Mouse (Mus musculus) heart, postnatal 4 days (tissue): ENCODE measurements around the gene Elovl6. TPM values are rescaled to one million over a fixed set of nuclear protein-coding genes. Genes with fewer than 3 reads are reported as not detected.
A peak's percentile ranks its signal among the peaks of the same experiment; 100 is the strongest.

ENCODE experiments used
- DNase-seq: peaks from one replicate; pipeline ENCODE4 v3.0.0; 2021
- total RNA-seq, 2 experiments: library from RNA; stranded (reverse); gene quantifications; 2 replicates each; pipeline ENCODE4 v1.2.3; 2021

Elovl6 gene
- total RNA-seq, 2 experiments from 2014 or later, result 3.7 TPM

GRCm38 (mm10) chr3:129566876-129567275, 34.7 kb downstream of the Elovl6 start:
- DNase-seq, result no peak

DNA sequence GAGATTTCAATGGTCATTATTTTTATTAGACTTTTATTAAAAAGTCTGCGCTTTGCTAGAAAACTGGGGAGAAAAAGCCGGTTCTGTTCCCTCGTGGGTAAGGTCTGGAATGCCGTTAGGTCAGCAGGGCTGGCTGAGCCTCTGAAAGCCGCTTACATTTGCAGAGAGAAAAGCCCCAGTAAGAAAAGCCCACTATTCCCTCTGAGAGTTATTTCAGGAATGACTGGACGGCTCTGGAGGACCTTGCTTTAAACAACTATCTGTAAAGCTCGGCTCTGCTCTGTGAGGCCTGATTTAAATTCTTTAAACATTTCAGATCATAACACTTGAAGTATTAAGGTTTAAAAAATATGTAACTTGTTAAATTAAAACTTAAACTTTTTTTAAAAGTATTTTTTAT, 36.4 kb downstream of the Elovl6 start:
- DNase-seq, result no peak

DNA sequence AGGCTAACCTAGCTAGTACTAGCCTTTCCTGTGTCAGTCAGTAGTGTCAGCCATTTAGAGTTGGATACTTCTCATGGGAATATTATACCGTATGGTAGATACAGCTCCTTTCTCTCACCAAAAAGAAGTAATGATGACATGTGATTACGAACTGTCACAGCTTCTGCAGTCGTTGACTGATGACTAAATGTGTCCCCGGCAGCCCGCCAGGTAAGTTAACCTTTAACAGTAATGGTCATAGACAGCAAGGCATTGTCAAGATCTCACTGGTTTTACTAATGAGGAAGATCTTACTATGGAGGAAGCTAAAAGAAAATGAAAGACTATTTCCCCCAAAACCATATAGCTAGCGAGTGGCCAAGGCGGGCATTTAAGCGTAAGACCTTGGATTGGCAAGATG, 38.8 kb downstream of the Elovl6 start:
- DNase-seq, result no peak

- DNase-seq, result no peak
Observed at GRCm38 (mm10) chr3:129571642-129572041, 39.5 kb downstream of the Elovl6 start.

DNA sequence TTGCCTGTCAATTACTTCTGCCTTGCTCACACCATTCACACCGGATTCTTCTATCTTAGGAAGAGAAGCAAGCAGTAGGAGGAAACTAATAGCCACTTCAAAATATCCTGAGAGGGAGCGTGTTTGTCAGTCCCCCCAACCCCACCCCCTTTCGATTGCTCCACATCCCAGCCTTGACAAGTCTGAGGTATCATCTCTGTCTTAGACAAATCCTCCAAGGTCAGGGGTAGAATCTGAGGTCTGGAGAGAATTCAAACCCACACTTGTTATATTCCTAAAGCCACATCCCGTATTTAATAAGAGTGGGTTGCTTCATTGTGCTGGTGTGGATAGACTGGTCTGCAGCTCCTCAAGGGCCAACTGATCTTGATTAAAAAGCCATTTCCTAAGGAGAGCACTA, 40.8 kb downstream of the Elovl6 start:
- no peak for DNase-seq

GRCm38 (mm10) chr3:129573609-129574008, 41.5 kb downstream of the Elovl6 start:
- DNase-seq, result no peak

DNA sequence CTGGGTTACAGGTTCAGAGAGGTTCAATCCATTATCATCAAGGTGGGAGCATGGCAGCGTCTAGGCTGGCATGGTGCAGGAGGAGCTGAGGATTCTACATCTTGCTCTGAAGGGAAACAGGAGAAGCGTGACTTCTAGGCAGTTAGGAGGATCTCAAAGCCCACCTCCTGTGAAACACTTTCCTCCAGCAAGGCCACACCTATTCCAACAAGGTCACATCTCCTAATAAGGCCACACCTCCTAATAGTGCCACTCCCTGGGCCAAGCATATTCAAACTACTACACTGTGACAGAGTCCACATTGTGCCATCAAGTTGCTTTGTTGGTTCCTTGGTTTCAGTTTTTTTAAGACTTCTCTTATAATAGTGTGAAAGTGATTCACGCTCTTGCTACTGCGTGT, 42.9 kb downstream of the Elovl6 start:
- no peak for DNase-seq

DNA sequence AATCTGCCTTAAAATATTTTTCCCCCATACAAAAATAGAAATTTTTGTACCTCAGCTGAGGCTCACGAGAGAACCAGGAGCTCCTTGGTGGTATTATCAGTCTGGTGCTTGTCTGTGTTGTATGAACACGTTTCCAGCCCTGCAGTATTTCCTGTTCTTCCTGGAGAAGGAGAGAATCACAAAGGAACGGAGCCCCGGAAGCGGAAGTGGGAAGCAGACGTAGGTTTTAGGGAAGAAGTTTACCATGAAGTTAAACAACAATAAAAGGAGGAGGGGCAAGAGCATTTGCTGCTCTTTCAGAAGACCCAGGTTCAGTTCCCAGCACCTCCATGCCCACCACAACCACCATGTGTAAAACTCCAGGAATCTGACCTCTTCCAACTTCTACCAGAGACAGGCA, 44.4 kb downstream of the Elovl6 start:
- no peak for DNase-seq

GRCm38 (mm10) chr3:129578741-129579475, 46.8 kb downstream of the Elovl6 start:
- no peak for DNase-seq

DNA sequence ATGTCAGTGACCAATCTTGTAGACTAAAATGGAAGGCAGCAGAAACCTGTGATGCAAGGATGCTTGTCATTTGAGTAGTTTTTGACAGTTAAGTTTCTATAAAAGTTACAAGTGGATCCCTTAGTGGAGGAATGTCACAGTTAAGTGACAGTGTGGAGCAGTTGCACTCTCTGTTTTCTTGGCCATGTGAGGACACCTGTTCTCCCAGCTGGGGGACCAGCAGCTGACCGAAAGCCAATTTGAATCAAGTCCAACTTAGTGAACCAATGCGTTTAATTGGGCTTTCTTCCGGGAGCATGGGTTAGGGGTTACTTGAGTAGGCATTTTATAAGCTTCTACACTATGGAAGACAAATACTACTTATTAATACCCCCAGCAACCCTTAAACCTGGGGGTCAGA, 48.9 kb downstream of the Elovl6 start:
- DNase-seq, result no peak

- no peak for DNase-seq
Observed at GRCm38 (mm10) chr3:129582449-129582848, 50.3 kb downstream of the Elovl6 start.

DNA sequence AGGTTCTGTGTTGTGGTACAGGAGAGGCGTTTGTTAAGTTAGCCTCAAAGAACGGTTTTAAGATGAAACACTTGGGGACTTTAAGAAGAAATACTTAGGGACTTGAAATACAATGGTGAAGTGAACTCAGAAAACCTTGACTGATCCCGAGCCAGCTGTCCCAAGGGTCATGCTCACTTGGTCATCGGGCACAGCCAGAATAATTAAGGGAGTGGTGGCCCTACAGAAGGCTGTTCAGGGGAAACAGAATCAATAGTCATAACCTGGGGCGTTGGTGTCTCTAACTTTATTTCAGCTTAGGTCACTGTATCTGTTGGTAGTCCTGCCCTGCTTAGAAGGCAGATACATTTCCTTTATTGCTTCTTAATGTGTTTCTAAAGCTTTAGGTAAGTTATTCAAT, 51.1 kb downstream of the Elovl6 start:
- DNase-seq, result no peak

DNA sequence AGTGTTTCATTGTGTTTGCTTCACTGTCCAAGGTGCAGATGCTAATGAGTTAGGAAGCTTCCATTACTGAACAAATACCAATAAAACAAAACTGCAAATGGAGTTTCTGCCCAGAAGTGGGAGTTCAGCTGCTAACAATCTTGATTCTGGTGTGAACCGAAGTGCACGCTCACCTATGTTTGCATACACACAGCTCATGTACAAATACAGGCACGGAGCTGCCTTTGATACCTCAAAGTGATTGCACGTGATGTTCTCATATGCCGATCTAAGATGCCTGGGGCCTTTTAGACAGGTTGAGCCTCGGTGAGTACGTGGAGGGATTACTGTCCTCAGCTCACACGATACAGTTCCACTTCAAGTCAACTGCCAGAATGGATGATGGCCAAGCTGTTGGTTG, 55.8 kb downstream of the Elovl6 start:
- DNase-seq, result no peak

DNA sequence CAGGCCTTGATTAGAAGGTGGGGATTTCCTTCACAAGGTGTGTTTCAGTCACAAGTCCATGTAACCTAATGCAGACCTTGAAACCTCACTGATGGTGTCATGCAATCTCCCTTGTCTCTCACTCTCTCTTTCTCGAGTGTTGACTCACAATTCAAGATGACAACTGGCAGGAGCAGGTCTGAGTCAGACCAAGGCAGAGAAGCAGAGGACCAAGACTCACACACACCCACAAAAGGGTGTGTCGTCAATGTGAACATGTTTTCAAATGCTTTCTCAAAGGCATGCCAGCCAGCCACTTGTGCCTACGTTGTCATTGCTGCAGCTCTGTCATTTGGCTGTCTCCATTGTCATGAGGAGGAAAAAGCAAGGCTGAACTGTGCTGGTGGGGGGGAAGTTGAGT, 56.6 kb downstream of the Elovl6 start:
- DNase-seq, result no peak

GRCm38 (mm10) chr3:129589705-129590104, 57.5 kb downstream of the Elovl6 start:
- no peak for DNase-seq

- peak; percentile 40 for DNase-seq
Observed at GRCm38 (mm10) chr3:129590548-129591226, 58.5 kb downstream of the Elovl6 start.

DNA sequence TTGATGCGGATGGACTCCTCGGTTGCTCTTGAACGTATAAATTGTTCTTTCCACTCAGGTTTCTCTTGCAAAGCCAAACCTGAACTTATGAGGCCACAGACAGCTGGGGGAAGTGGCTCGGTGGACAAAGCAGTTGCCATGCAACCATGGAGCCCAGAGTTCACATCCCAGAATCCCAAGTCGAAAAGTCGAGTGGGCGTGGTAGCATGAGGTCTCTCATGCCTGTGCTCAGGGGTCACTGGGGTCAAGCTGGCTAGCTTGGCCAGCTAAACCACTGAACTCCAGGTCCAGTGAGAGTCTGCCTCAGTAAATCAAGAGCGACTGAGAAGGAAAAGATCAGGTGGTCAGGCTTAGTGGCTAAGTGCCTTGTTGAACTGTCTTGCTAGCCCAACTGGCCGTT, 59.1 kb downstream of the Elovl6 start:
- DNase-seq, result no peak

DNA sequence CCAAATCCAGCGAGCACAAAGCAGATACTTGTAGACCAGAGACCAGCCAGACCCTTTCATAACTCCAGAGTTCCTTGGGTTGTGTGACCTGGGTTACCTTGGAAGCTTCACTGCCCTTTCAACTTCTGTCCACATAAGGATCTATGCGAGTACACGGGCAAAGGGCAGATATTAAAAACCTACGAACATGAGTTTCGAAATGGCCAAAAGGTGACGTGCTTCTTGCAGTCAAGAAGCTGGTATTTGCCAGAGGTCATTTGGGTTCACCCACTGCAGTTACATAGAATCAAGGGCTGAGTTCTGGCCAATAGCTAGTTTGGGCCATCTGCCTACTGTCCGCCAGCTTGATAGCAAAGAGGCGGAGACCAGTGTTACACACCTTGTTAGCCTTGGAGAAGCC, 59.6 kb downstream of the Elovl6 start:
- no peak for DNase-seq

- no peak for DNase-seq
Observed at GRCm38 (mm10) chr3:129593001-129593400, 60.8 kb downstream of the Elovl6 start.

DNA sequence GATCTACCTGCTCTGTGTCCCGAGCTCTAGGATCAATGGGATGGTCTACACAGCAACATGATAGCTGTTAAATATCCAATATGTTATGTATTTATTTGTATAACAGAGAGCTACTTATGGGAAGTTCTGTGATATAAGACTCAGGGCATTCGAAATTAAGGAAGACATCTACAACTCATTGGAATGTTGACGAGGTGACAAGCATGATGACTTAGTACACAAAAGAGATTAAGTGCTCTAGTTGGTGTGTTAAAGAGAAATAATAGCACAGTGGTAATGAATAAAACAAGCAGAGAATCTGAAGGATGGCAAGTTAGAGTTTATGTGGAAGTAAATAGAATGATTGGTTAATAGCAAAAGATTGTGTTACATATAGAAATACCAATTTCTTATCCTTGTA, 61.6 kb downstream of the Elovl6 start:
- no peak for DNase-seq

GRCm38 (mm10) chr3:129596098-129596497, 63.9 kb downstream of the Elovl6 start:
- no peak for DNase-seq

DNA sequence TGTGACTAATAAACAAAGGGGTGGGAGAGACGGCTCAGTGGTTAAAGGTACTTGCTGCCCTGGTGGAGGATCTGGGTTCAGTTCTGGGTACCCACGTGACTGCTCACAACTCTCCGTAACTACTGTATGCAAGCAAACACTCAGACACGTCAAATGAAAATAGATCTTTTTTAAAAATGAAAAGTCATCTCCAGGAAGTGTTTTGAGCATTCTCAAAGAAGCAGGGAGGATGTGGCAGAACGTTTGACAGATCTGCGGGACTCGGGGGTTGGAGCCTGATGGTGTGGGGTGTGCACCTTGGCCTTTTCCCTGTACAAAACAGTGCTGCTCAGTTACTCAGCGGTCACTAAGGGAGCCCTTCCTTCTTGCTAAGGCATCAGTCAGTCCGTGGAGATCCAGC, 70.1 kb downstream of the Elovl6 start:
- no peak for DNase-seq

- no peak for DNase-seq
Observed at GRCm38 (mm10) chr3:129605487-129605886, 73.3 kb downstream of the Elovl6 start.

DNA sequence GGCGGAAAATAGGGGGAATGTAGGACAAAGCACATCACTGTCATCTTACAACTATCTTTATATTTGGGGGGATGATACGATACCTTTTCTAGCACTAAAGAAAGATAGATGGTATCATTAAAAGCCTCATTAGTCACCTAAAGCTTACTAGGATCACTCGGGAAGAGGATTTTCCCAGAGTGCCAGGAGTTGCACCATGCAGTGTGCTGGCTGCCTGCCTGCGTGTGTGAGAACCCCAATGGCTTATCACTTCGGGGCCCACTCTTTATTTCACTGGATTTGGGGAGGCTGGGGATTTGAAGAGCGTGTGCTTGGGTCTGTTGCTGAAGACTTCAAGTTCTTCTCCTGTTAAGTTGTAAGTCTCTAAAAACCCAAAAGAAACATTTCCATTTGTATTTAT, 73.8 kb downstream of the Elovl6 start:
- no peak for DNase-seq
